Mouse (Mus musculus) layer of hippocampus, postnatal 10 days (tissue): ENCODE measurements around the gene Mdga1. TPM values are rescaled to one million over a fixed set of nuclear protein-coding genes. Genes with fewer than 3 reads are reported as not detected.
A peak's percentile ranks its signal among the peaks of the same experiment; 100 is the strongest.

ENCODE experiments used
- DNase-seq, 2 experiments: peaks; one replicate each; pipeline ENCODE4 v3.0.0; 2021; ENCODE audit warnings: low spot score in 2 of 2
- total RNA-seq, 2 experiments: library from RNA; stranded (reverse); gene quantifications; 2 replicates each; pipeline ENCODE4 v1.2.3; 2021

The Mdga1 gene
- total RNA-seq, 2 experiments from 2014 or later, result 69.8 to 76.6 TPM

DNA sequence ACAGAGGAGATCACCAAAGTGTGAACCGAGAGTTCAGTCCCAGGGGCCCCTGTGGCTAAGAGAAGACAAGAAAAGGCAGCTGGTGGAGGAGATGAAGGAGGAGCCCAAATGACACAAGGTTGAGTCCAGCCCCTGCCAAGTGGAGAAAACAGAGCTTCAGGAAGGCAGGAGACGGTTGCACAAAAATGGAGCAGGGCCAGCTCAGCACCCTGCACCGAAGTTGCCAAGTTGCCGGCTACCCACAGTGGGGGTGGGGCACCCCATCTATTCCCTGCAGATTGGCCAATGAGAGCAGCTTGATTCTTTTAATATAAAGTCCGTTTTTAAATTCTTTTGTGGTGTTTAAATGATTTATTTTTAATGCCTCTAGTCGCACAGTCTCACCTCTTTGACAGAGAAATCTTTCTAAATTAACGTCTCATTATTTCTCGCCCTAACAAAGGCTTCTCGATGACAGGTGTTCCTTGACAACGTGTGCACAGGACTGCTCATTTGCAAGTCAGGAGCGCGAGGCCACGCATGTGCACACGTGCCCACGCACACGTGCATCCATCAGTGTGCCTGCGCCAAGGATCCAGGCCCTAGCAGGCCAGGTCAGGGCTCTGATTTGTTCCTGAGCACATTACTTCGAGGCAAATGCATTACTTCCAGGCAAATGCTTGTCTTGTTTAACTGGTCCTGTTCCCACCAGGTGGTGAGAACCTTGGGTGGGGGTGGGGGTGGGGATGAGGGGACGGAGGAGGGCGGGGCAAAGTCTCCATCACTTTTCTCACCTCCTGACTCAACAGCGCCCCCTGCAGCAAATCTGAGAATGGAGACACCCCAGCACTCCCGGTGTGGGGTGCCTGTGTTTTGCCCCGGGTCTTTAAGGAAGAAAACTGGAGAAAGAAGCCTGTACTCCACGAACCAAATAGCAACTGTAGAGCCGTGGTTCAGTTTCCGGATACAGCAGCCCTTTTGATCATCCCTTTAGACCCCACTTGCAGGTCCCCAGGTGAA lies 44.0 kb downstream of the Mdga1 start:
- DNase-seq, result no peak

DNA sequence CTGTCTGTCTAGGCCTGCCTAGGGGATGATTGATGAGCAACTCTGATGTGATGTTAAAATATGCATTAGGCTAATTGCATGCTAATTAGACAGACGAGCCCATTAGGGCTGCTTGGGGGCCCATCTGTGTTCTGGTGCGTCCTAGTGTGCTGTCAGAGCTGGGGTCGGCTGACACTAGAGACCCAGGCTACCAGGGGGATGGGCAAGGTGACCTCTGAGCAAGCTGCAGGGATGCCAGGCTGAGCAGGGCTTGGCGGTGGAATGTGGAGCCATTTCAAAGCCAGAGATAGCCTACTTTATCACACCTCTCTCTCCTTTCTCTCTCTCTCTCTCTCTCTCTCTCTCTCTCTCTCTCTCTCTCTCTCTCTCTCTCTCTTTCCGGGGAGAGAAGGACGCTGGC lies 49.8 kb downstream of the Mdga1 start:
- no peak for DNase-seq

DNA sequence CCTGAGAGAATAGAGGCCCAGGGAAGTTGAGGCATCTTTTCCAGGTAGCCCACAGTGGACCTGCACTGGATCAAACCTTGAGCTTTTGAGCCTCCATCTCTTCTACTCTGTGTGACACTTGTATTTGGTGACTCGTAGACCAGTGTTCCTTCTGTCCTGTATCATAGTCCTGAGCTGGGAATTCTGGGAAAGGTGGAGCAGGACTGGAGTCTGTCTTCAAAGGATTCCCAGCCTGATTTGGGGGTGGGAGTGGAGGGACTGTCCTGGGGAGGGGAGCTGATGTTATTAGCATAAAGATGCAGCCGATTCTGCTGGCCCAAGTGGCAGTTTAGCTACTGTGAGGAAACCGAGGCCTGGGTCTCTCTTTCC lies 50.4 kb downstream of the Mdga1 start:
- no peak for DNase-seq

DNA sequence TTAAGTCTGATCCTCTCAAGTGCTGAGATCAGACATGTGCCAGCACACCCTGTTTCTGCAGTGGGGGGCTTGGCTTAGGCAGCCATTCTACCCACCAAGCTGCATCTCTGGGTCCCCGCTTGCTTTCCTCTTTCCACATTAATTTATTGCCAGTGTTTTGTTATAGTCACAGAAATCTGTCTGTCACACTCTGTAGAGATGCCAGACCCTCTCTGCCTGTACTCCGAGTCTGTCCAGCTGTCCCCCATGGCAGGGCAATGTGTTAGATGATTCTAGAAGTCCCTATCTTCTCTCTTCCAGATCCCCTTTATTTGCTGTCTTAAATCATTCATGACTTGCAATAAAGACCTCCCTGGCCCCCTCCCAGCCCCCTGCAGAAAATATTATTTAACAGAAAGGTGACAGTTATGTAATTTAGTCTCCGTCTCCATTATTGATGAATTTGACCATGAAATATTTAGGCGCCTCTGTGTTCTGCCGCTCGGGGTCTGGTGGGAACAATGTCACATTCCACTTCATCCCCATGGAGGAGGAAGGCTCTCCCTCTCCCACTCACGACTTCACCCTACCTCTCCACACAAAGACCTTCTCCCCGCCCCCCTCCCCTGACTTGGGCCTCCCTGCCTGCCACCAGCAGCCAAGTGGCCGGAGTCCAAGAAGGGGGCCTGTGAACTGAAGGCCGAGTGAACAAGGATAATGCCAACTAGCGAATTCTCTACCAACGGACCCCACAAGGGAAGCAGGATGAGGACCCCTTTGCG lies 50.9 kb downstream of the Mdga1 start:
- no peak for DNase-seq

DNA sequence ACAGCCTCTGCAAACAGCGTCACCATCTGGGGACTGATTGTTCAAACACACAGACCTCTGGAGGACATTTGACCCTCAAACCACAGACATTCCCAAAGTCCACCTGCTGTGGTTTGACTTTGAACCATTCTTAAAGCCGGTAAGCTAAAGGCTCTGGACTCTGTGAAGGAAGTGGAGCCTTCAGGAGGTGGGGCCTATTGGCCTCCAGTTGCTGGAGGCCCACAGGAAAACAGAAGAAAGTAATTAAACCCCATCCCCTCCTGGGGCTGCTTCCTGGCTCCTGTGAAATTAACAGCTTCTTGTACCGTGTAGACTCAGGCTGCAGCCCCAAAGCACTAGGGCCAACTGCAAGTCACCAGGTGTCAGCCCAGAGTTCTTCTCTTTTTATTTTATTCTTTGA lies 52.9 kb downstream of the Mdga1 start:
- no peak for DNase-seq

DNA sequence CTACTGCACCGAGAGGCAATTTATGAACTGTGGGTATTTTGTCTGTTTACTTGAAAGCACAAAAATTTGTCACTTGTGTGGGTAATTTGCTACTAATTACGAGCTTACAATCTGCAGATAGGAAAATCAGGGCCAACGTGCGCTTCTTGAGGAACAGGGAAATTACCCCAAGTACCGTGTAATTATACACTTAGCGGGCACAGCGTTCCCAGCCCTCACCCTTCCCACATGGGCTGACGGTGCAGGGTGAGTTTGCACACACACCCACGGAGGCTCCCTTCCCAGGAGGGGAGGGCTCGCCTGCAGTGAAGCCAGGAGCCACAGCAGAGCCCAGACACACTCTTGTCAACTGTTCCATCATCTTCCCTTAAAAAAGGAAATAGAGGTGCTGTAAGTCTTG lies 54.1 kb downstream of the Mdga1 start:
- DNase-seq, result no peak

DNA sequence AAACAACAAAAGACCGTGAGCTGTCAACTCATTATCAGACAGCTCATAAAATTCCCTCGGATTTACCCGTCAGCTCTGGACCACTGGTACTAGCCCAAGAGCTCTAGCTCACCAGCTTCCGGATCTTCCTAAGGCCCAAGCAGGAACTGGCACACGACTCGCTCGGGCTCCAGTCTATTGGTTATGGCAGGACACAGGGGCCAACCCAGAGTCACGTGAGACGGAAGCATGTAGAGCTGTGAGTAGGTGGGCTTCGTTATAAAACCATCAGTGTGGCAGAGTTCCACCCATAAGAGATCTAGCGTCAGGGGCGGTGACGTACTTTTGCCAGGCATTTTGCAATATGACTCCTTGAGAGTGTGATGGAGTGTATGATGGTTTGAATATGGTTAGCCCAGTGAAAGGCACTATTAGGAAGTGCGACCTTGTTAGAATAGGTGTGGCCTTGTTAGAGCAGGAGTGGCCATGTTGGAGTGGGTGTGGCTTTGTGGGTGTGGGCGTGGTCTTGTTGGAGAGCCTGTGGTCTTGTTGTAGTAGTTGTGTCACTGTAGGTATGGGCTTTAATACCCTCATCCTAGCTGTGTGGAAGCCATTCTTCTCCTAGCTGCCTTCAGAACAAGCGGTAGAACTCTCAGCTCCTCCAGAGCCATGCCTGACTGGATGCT lies 56.5 kb downstream of the Mdga1 start:
- no peak for DNase-seq

DNA sequence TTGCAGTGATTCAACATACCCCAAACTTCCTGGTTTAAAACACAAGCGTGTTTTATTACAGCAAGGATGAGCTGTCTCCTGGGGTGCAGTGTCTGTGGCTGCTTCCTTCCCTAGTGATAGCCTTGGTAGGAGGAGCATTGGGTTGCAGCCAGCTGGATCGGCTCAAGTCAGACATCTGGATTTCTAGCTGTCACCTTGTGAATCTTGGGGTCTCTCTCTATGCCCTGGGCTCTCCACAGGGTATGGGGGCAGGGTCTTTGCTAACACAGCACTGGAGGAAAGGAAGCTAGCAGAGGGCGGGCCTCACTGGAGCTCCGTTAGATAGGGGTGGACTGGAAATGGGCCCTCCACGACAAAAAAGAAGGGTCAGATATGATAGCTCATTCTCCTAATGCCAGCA lies 57.2 kb downstream of the Mdga1 start:
- no peak for DNase-seq

DNA sequence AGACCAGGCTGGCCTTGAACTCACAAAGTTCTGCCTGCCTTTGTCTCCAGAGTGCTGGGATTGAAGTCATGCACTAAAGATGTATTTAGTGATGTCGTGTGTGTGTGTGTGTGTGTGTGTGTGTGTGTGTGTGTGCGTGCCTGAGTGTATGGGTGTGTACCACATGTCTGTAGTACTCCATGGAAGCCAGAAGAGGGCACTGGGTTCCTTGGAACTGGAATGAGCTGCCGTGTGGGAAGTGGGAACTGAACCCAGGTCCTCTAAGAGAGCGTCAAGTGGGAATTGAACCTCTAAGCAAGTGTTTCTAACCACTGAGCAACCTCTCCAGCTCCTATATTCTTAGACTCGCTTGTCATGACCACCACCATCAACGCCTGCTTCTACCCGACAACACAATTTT lies 60.9 kb downstream of the Mdga1 start:
- no peak for DNase-seq

DNA sequence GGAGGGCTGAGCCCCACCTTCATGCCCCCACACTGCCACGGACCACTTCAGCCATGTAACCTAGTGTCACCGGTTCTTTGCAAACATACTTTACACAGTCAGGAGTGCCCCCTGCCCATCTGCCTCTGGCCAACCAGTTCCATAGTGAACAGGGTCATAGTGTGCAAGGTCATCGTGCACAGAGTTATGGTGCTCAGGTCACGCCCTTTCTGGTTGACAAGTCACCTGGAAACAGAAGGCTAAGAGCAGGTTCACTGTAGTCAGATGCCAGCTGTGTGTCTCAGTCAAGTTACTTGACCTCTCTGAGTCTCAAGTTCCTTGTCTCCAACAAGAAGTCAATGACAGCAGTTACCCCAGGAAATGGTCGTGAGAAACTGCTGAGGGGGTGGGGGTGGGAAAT lies 65.2 kb downstream of the Mdga1 start:
- DNase-seq, result no peak

DNA sequence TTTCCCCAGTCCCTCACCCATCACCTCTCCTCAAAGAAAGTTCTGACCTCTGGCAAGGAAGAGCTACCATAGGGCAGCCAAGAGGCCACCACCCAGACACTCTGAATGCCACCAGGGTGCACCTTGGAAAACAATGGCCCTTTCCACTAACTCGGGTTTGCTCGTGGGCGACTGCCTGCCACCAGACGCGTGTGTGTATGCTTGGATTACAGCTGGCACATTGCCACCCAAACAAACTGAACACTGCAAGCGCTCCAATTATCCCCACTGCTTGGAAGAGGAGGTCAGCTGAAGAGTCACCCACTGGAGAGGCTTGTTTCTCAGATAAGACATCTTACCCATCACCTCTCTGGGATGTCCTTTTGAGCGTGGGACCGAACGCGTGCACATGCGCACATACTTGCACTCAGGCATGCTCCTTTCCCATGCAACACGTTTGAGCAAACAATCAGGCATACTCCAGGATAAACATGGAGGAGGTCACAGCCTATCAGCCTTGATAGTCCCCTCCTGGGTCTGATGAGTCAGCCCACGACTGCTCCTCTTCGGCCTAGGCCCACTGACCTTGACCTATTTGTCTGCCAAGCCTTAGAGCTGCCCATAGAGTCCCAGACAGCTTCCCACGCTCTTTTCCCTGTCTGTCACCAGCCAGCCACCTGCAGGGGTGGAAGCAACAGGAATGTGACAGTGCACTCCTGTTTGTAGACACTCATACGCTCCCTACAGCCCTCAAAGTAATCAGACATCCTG lies 67.3 kb downstream of the Mdga1 start:
- DNase-seq, result no peak

DNA sequence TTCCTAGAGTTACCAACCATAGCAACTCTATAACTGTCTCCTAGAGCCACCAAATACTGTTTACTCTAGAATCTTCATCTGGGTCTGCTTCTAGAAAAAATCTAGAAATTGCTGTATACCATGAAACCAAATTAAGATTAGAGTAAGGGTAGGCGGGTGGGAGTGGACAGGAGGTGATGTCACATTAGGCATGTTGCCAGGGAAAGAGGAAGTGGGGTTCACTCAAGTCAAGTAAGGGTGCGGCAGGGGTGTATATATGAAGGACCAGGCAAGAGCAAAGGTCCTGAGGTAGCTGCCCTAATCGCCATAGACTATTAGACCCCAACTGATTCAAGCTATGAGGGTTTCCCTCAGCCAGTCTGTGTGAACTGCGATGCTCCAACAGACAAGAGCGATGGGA lies 69.6 kb downstream of the Mdga1 start:
- no peak for DNase-seq

DNA sequence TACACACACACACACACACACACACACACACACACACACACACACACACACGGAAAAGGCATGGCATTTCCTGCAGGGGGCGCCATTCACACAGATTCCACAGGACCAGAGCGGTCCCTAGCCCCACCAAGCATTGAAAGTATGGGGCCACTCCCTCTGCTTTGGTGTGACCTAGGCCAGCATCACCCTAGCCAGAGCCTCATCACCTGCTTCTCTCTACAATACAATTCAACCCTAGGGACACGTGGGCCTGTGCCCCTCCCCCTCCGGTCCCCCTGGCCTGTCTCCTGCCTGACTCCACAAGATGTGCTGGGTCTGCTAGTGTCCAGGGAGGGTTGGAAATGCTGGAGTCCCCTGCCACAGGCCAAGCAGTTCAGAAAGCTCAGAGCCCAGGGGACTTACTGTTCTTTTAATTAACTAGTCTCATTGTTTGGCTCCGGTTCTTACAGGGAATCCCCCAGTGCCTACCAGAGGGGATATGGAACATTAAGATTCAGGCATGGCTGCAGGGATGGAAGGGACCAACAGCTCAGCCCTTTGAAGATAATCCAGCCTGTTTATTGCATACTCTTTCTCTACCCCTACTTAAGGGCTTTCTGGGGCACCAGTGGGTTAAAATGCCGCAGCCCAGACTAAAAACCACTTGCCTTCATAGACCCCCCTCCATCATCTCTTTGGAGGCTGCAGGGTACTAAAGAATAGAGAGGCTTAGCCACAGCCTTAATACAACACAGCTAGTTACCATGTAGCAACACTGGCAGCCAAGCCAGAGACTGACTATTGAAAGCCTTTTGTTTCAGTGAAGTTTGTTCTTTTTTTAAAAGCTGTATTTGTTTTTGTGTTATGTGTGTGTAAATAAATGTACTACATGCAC lies 73.5 kb downstream of the Mdga1 start:
- DNase-seq, result peak in 1 of 2 experiments; percentile 47

DNA sequence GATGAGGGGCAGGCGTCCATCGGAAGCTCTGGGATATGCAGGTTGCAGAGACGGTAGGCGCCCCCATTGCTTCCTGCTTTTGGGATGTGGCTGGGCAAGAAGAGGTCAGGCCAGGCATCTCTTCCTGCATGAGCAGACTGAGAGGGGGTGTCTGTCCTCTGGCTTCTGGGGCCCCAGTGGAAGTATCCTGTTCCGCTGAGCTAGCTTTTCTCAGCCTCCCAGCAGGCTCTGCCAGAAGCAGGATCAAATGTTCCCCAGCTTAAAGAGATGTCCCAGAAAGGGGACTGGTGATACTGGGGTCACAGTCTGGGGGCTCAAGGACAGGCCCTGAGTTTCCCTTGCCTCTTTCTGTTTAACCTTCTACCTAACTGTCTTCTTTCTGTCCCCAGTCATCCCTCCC lies 74.3 kb downstream of the Mdga1 start:
- no peak for DNase-seq

DNA sequence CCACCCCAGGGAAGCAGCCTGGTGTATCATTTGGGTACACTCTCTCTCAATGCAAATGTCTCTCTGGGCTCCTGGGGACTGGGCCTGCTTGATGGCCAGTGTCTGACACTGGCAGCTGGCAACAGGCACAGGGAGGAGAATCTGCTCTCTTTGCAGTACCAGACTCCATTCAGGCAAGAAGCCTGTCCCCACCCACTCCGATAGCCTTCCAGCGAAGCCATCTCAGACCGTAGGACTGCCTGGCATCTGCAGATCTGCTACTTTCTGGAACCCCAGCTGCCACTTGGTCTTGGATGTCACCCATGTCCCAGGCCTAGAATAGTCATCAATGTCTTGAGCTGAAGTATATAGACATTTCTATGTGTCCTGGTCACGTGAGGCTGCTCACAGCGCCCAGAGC lies 74.9 kb downstream of the Mdga1 start:
- no peak for DNase-seq

DNA sequence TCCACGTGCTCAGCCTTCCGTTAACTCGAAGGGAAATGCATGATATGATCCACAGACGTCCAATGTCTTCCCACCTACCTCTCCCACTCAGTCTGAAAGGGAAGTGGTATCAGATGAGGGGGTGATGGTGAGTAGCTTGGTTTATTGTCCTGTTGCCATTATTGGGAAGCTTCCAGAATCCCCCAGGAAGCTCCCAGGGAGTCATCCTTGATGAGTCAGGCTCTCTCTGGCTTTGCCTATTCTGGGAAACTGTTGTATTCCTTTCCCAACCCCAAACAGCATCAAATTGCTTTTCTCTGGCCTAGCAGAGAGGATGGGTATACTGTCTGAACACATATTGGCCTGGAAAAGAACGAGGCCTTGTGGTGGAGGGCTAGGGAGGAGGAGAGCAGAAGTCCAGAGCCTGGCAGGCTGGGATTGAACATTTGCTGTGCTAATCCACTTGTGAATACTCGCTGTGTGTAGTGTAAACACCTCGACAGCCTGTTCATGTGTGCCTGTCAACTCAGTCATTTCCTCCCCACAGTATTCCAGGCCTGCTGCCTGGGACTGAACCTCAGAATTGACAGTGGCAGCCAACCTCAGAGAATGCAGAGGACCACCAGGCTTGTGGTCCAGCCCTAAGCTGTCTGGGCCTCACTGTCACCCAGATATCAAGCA lies 79.3 kb downstream of the Mdga1 start:
- peak in 1 of 2 experiments; percentile 29 for DNase-seq

DNA sequence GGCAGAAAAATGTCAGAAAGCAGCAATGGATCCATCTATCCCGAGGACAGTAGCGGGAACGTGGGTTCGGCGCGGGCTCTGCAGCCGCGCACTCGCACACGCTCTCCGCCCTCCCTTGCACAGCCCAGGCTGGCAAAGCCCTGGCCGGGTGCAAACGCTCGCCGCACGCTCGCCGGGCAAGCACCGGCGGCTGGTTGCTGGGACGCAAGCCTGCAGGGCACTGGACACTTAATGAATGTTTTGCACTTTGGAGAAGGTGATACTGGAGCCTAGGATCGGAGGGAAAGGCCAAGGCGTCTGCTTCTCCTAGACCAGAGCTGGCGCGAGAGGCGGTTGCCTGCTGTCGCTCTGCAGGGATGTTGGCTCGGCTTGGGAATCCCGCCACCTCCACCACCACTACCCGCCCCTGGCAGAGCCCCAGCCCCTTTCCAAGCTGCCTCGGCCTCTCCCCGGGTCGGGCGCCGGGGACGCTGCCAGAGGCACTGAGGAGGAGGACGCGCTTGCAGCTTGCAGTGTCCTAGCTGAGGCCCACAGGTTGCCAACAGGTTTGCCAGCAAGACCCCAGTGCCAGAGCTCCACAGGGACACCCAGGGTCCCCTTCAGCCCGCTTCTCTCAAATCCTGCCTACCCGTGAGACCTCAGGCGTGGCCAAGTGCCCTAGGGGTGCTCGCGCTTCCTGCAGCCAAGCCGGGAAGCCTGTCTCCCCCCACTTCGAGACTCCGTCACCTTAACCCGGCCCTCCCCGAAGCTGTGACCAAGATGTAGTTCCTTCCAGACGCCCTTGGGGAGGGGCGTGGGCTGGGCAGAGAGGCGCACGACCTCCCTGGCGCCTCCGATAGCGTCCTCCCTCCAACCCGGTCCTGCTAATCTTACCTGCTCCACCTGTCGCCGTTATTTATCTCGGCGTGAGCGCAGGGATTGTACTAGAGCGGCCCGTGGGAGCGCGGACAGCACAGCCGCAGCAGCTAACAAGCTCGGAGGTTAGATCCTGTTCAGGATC lies 80.6 kb downstream of the Mdga1 start:
- peak; percentile 74 to 82 for DNase-seq
